Comparison of ENCODE assay signal across 17 mouse cellular contexts in genomic region chr4:89976146-89976545, GRCm38 (mm10).
"Had no signal": no experiment of that assay in that cellular context is flagged by ENCODE, and none has a peak within 500 bp of the region (broad histone marks: within the 10 kb centered on the region; RNA-seq: fewer than 3 reads in every experiment).

No protein-coding gene starts in this region.

- ATAC-seq: forebrain, postnatal 0 days; hindbrain, embryonic 16.5 days; inflammation-experienced regulatory T-cells, adult 6 months; intestine, embryonic 15.5 days; intestine, postnatal 0 days had no signal

- DNase-seq: forebrain, postnatal 0 days; gastrocnemius, postnatal 14 days; gastrocnemius, postnatal 36 days; heart, adult 18-20 months; heart, postnatal 10 days; heart, postnatal 4 days; kidney, adult 18-20 months; kidney, adult 8-10 months; kidney, postnatal 10 days; kidney, postnatal 25 days; kidney, postnatal 4 days; liver; liver, embryonic 13.5 days had no signal
